Mouse (Mus musculus) MN1 (cell line): ENCODE measurements around the gene Tmc8.

Experiments
- DNase-seq: peaks from one replicate; pipeline ENCODE4 v3.0.0-alpha.2; 2016; ENCODE audit warnings: low spot score

The Tmc8 gene

GRCm38 (mm10) chr11:117781993-117782704, at the start of gene Tmc8, which contains the start of gene Tmc6:
Tmc8 (plus strand) TSS chr11:117782076.
Tmc6 (minus strand) TSS chr11:117782198.
- DNase-seq = peak; percentile 41

GRCm38 (mm10) chr11:117736037-117736689, 45.7 kb upstream of the Tmc8 start:
- peak; percentile 48 for DNase-seq

- DNase-seq = no peak
These were observed 43.8 kb upstream of the Tmc8 start for GRCm38 (mm10) chr11:117738123-117738522.

- no peak for DNase-seq
These were observed 40.7 kb upstream of the Tmc8 start for GRCm38 (mm10) chr11:117741128-117741527.

- no peak for DNase-seq
These were observed 39.6 kb upstream of the Tmc8 start for GRCm38 (mm10) chr11:117742243-117742642.

- no peak for DNase-seq
These were observed 39.2 kb upstream of the Tmc8 start for GRCm38 (mm10) chr11:117742715-117743114.

- DNase-seq = peak; percentile 23
These were observed 38.3 kb upstream of the Tmc8 start for GRCm38 (mm10) chr11:117743454-117744030.

GRCm38 (mm10) chr11:117748628-117749027, 33.2 kb upstream of the Tmc8 start:
- DNase-seq = no peak

- DNase-seq = no peak
These were observed 32.5 kb upstream of the Tmc8 start for GRCm38 (mm10) chr11:117749414-117749813.

GRCm38 (mm10) chr11:117751544-117751943, 30.3 kb upstream of the Tmc8 start:
- no peak for DNase-seq

- DNase-seq = no peak
These were observed 26.0 kb upstream of the Tmc8 start for GRCm38 (mm10) chr11:117755891-117756290.

GRCm38 (mm10) chr11:117759267-117759666, 22.6 kb upstream of the Tmc8 start:
- no peak for DNase-seq

GRCm38 (mm10) chr11:117760374-117761119, 21.3 kb upstream of the Tmc8 start:
- DNase-seq = no peak

- DNase-seq = no peak
These were observed 20.1 kb upstream of the Tmc8 start for GRCm38 (mm10) chr11:117761801-117762200.

- no peak for DNase-seq
These were observed 19.6 kb upstream of the Tmc8 start for GRCm38 (mm10) chr11:117762246-117762645.

- DNase-seq = no peak
These were observed 17.6 kb upstream of the Tmc8 start for GRCm38 (mm10) chr11:117764319-117764718.

- no peak for DNase-seq
These were observed 16.5 kb upstream of the Tmc8 start for GRCm38 (mm10) chr11:117765361-117765760.

GRCm38 (mm10) chr11:117766275-117766674, 15.6 kb upstream of the Tmc8 start:
- no peak for DNase-seq

GRCm38 (mm10) chr11:117768725-117769682, 12.9 kb upstream of the Tmc8 start:
- DNase-seq = no peak

GRCm38 (mm10) chr11:117769683-117770047, 12.2 kb upstream of the Tmc8 start:
- no peak for DNase-seq

GRCm38 (mm10) chr11:117770407-117770806, 11.5 kb upstream of the Tmc8 start:
- DNase-seq = no peak
